Mouse (Mus musculus): Measurements from ENCODE around the gene Nacc2. TPM values are rescaled to one million over a fixed set of nuclear protein-coding genes. Genes with fewer than 3 reads are reported as not detected.

The Nacc2 gene
- polyA plus RNA-seq, 1 experiment from 2014 or later, result 10.4 TPM

DNA sequence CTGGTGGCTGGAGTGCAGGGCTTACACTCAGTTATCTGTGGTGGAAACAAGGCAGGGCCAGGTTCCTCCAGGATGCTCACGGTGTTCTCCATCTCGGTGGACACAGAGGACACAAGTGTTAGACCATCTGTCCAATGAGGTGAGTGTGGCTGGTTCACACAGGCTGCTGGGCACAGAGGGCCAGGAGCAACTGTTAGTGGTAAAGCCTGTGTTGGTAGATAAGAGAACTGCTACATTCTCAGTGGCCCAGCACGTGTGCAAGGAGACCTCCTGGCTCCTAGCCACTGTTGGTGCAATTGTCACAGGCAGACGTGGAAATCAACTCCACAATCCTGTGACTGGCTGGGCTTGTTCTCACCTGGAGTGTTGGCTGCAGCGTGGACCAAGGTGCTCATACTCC is 31.6 kb upstream of the Nacc2 start:
- H3K4me1 ChIP-seq (ENCODE audit: control insufficient read depth, insufficient read depth, low read length), result no peaks in the 10 kb centered on the region
- no peak overlapping the region for H3K27ac ChIP-seq (ENCODE audit: low read length)
- no peaks in the 10 kb centered on the region for H3K36me3 ChIP-seq (ENCODE audit: control insufficient read depth, insufficient read depth, low read length)
- H3K9me3 ChIP-seq (ENCODE audit: control insufficient read depth, low read depth, low read length), result no peaks in the 10 kb centered on the region
- H3K4me2 ChIP-seq (replicated peaks; ENCODE audit: low read depth, low read length), result no peak overlapping the region
- no peak for ATAC-seq (ENCODE audit: insufficient number of reproducible peaks, insufficient read depth, low FRiP score, low read depth)
- H3K27me3 ChIP-seq (ENCODE audit: control insufficient read depth, insufficient read depth, low read length), result no peaks in the 10 kb centered on the region
- H3K9ac ChIP-seq (replicated peaks; ENCODE audit: low read depth, low read length), result no peak overlapping the region
- H3K4me3 ChIP-seq (ENCODE audit: low read depth, low read length), result no peak overlapping the region
- WGBS, result 66% methylated on average over 5 of the region's 5 CpGs

DNA sequence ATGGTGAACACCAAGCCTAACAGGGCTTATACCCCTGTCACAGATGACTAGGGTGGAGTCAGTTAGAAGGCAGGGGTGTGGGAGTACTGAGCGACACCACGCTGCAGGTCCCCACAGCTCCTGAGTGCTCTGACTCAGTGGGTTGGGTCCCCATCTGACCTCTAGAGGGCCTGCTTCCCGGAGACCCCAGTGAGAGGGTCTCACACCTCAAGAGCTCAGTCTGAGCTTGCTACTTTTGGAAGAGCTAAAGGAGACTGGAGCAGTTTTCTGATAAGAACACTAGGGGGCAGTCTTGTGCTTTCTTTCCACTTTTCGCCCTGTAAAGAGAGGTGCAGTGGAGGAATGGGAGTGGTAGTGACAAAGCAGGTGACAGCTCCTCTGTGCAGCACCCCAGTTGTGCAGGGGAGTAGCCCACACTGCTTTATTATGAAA is 30.9 kb upstream of the Nacc2 start:
- no peak overlapping the region for H3K9ac ChIP-seq (replicated peaks; ENCODE audit: low read depth, low read length)
- H3K4me2 ChIP-seq (replicated peaks; ENCODE audit: low read depth, low read length), result no peak overlapping the region
- H3K4me3 ChIP-seq (ENCODE audit: low read depth, low read length), result no peak overlapping the region
- ATAC-seq (ENCODE audit: insufficient number of reproducible peaks, insufficient read depth, low FRiP score, low read depth), result no peak; the same call in 1 of the 2 replicates
- H3K4me1 ChIP-seq (ENCODE audit: control insufficient read depth, insufficient read depth, low read length), result no peaks in the 10 kb centered on the region
- H3K27me3 ChIP-seq (ENCODE audit: control insufficient read depth, insufficient read depth, low read length), result no peaks in the 10 kb centered on the region
- no peaks in the 10 kb centered on the region for H3K9me3 ChIP-seq (ENCODE audit: control insufficient read depth, low read depth, low read length)
- H3K36me3 ChIP-seq (ENCODE audit: control insufficient read depth, insufficient read depth, low read length), result no peaks in the 10 kb centered on the region
- H3K27ac ChIP-seq (ENCODE audit: low read length), result no peak overlapping the region
- WGBS, result 5% methylated on average over 4 of the region's 4 CpGs

DNA sequence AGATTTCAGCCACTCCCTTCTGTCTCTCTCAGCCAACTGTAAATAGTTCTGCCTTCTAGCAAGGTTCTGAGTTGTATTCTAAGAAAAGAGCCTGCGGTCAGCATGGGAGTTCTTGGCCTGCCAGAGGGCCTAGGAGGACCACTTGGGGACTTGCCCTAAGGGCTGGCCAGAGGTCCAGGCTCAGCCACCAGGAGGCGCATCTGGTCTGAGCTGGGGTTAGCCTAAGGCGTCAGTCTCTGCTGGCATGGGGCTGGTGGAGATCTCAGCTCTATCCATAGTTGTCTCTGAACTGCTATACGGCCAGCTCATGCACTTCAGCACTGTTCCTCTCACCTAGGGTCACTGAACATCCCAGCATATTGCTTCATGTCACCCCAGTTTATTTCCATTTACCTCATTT is 30.3 kb upstream of the Nacc2 start:
- no peak for ATAC-seq (ENCODE audit: insufficient number of reproducible peaks, insufficient read depth, low FRiP score, low read depth)
- H3K4me3 ChIP-seq (ENCODE audit: low read depth, low read length), result no peak overlapping the region
- no peak overlapping the region for H3K9ac ChIP-seq (replicated peaks; ENCODE audit: low read depth, low read length)
- no peaks in the 10 kb centered on the region for H3K4me1 ChIP-seq (ENCODE audit: control insufficient read depth, insufficient read depth, low read length)
- no peaks in the 10 kb centered on the region for H3K27me3 ChIP-seq (ENCODE audit: control insufficient read depth, insufficient read depth, low read length)
- no peaks in the 10 kb centered on the region for H3K36me3 ChIP-seq (ENCODE audit: control insufficient read depth, insufficient read depth, low read length)
- H3K9me3 ChIP-seq (ENCODE audit: control insufficient read depth, low read depth, low read length), result no peaks in the 10 kb centered on the region
- no peak overlapping the region for H3K4me2 ChIP-seq (replicated peaks; ENCODE audit: low read depth, low read length)
- WGBS, result 35% methylated on average over 4 of the region's 4 CpGs
- H3K27ac ChIP-seq (ENCODE audit: low read length), result no peak overlapping the region

DNA sequence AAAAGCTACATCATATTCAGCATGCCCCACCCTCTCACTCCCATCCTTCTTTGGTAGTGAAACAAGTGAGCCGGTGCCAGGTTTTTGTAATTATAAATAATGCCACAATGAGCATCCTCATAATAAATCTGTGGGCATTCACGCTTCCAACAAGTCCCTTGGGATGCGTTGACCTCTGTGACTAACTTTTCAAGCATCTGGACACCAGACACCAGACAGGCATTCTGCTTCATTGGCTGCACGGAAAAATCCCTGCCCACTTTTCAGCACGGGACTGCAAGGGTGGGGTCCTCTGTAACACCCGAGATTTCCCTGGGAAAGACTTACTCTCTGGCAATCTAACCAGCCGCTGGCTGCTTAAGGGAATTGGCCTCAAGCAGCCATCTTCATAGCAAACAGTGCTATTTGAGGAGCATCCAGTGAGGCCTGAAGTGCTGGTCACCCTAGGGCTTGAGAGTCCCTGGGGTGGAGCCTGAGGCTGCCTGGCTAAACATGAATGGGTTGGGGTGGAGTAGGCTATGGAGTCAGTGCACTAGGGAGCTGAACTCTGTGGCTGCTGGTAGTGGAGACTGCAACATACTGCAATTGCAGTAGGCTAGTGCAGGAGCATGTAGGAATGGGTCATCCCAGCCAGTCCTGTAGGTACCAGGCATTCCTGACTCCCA is 24.8 kb upstream of the Nacc2 start:
- H3K4me3 ChIP-seq (ENCODE audit: low read depth, low read length), result no peak overlapping the region
- no peaks in the 10 kb centered on the region for H3K36me3 ChIP-seq (ENCODE audit: control insufficient read depth, insufficient read depth, low read length)
- H3K9me3 ChIP-seq (ENCODE audit: control insufficient read depth, low read depth, low read length), result no peaks in the 10 kb centered on the region
- no peak overlapping the region for H3K4me2 ChIP-seq (replicated peaks; ENCODE audit: low read depth, low read length)
- H3K4me1 ChIP-seq (ENCODE audit: control insufficient read depth, insufficient read depth, low read length), result no peaks in the 10 kb centered on the region
- WGBS, result 55% methylated on average over 7 of the region's 7 CpGs
- H3K27ac ChIP-seq (ENCODE audit: low read length), result no peak overlapping the region
- ATAC-seq (ENCODE audit: insufficient number of reproducible peaks, insufficient read depth, low FRiP score, low read depth), result no peak
- H3K9ac ChIP-seq (replicated peaks; ENCODE audit: low read depth, low read length), result no peak overlapping the region
- no peaks in the 10 kb centered on the region for H3K27me3 ChIP-seq (ENCODE audit: control insufficient read depth, insufficient read depth, low read length)

DNA sequence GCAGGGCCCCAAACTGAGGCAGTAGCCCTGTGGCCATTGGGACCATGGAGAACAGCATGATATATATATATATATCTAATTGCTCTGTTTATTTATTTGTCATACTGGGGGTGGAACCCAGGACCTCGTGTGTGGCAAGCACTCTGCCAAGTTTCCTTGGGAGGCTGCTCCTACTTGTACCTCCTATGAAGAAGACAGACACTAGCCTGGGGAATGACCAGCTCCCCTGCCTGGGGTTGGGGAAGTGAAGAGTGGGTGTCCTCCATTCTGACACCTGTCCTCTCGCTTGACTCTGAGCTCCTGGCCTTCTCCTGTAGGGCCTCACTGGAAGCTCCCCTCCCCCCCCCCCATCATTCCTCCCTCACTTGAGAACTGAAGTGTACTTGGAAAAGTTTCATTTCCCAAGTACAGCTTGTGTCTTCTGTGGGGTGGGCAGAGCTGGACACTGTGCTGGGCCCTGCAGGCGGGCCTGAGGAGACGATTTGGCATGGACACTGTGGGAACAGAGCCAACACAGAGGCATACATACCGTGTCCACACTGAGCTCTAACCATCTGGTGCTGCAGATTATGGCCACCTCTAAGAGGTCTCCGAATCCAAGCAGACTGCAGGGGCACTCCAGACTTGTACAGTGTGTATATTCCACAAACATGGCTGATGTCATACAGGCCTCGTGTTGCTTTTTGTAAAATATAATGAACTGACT is 23.5 kb upstream of the Nacc2 start:
- H3K36me3 ChIP-seq (ENCODE audit: control insufficient read depth, insufficient read depth, low read length), result no peaks in the 10 kb centered on the region
- H3K9ac ChIP-seq (replicated peaks; ENCODE audit: low read depth, low read length), result no peak overlapping the region
- no peak for ATAC-seq (ENCODE audit: insufficient number of reproducible peaks, insufficient read depth, low FRiP score, low read depth)
- H3K27me3 ChIP-seq (ENCODE audit: control insufficient read depth, insufficient read depth, low read length), result no peaks in the 10 kb centered on the region
- H3K4me2 ChIP-seq (replicated peaks; ENCODE audit: low read depth, low read length), result no peak overlapping the region
- 55% methylated on average over 7 of the region's 7 CpGs for WGBS
- H3K4me1 ChIP-seq (ENCODE audit: control insufficient read depth, insufficient read depth, low read length), result no peaks in the 10 kb centered on the region
- no peak overlapping the region for H3K4me3 ChIP-seq (ENCODE audit: low read depth, low read length)
- H3K27ac ChIP-seq (ENCODE audit: low read length), result no peak overlapping the region
- H3K9me3 ChIP-seq (ENCODE audit: control insufficient read depth, low read depth, low read length), result no peaks in the 10 kb centered on the region

DNA sequence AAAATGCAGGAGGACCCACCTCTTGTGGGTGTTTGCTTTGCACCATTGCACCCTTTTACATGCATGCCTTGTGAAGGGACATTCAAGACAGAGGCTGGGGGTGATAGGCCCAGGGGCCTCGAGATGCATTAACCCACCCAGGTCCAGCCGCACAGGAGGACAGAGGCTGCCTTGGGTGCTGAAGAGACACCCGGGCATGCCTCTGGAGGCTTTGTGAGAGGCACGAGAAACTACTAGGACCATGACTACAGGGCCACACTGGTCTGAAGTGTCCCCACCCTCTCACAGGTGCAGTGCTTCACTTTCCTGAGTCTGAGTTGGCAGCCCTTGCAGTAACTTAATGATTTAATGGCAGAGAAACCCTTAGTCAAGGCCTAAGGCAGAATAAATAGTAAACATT is 22.1 kb upstream of the Nacc2 start:
- Histone ChIP-seq H3K36me3 (ENCODE audit: control insufficient read depth, insufficient read depth, low read length) (no peaks in the 10 kb centered on the region), H3K4me2 (replicated peaks; ENCODE audit: low read depth, low read length) (no peak overlapping the region), H3K27me3 (ENCODE audit: control insufficient read depth, insufficient read depth, low read length) (no peaks in the 10 kb centered on the region), H3K9ac (replicated peaks; ENCODE audit: low read depth, low read length) (no peak overlapping the region), H3K27ac (ENCODE audit: low read length) (no peak overlapping the region), H3K9me3 (ENCODE audit: control insufficient read depth, low read depth, low read length) (no peaks in the 10 kb centered on the region), H3K4me3 (ENCODE audit: low read depth, low read length) (no peak overlapping the region), H3K4me1 (ENCODE audit: control insufficient read depth, insufficient read depth, low read length) (0 out of 2 replicates have a peak, but pooled peaks cover 3% of the 10 kb centered on the region)
- no peak for ATAC-seq (ENCODE audit: insufficient number of reproducible peaks, insufficient read depth, low FRiP score, low read depth)
- WGBS, result 81% methylated on average over 4 of the region's 4 CpGs

DNA sequence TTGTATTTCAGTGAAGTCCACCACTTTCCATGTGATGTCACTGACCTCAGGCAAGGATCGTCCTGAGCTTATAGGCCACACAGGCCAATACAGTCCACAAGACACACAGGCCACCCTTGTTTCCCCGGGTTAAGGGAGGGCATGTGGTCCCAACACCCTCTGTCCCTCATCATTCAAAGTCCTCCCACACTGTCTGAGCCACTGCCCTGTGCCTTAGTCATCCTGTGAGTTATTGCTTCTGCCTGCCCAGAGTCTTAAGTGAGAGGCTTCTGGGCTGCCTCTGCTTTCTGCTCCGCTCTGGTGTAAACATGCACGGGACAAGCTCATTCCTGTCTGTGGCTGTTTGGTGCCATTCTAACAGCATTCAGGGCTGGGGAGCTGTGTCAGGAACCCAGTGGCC is 21.3 kb upstream of the Nacc2 start:
- H3K36me3 ChIP-seq (ENCODE audit: control insufficient read depth, insufficient read depth, low read length), result no peaks in the 10 kb centered on the region
- no peak for ATAC-seq (ENCODE audit: insufficient number of reproducible peaks, insufficient read depth, low FRiP score, low read depth)

DNA sequence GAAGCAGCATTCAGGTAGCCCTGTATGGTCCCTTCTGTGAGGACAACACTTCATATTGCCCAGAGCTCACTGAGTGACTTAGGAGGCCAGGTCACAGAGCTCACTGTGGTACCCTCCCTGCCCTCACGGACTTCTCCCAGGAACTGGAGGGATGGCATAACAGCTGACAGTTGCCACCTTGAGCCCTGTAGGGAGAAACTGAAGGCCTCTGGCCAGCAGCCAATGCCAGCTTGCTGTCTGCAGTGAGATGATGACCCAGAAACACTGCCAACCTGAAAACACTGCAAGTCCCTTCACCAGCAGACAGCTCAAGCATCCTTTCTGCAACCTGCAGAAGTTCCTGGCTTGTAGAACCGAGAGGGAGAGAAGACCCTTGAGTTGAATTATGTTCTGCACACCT is 20.5 kb upstream of the Nacc2 start:
- WGBS, result 66% methylated on average over 2 of the region's 2 CpGs
- H3K27me3 ChIP-seq (ENCODE audit: control insufficient read depth, insufficient read depth, low read length), result no peaks in the 10 kb centered on the region
- H3K4me2 ChIP-seq (replicated peaks; ENCODE audit: low read depth, low read length), result no peak overlapping the region
- no peak overlapping the region for H3K9ac ChIP-seq (replicated peaks; ENCODE audit: low read depth, low read length)
- H3K9me3 ChIP-seq (ENCODE audit: control insufficient read depth, low read depth, low read length), result no peaks in the 10 kb centered on the region
- H3K4me1 ChIP-seq (ENCODE audit: control insufficient read depth, insufficient read depth, low read length), result peaks cover 3% of the 10 kb centered on the region; the same call in 1 of the 2 replicates
- ATAC-seq (ENCODE audit: insufficient number of reproducible peaks, insufficient read depth, low FRiP score, low read depth), result no peak
- no peak overlapping the region for H3K27ac ChIP-seq (ENCODE audit: low read length)
- H3K36me3 ChIP-seq (ENCODE audit: control insufficient read depth, insufficient read depth, low read length), result no peaks in the 10 kb centered on the region
- H3K4me3 ChIP-seq (ENCODE audit: low read depth, low read length), result no peak overlapping the region

More for the DNA sequence above, 21.3 kb upstream of the Nacc2 start:
- WGBS, result 42% methylated on average over 4 of the region's 4 CpGs
- Histone ChIP-seq H3K4me1 (ENCODE audit: control insufficient read depth, insufficient read depth, low read length) (0 out of 2 replicates have a peak, but pooled peaks cover 3% of the 10 kb centered on the region), H3K27ac (ENCODE audit: low read length) (no peak overlapping the region), H3K4me3 (ENCODE audit: low read depth, low read length) (no peak overlapping the region), H3K4me2 (replicated peaks; ENCODE audit: low read depth, low read length) (no peak overlapping the region), H3K9me3 (ENCODE audit: control insufficient read depth, low read depth, low read length) (no peaks in the 10 kb centered on the region), H3K9ac (replicated peaks; ENCODE audit: low read depth, low read length) (no peak overlapping the region), H3K27me3 (ENCODE audit: control insufficient read depth, insufficient read depth, low read length) (no peaks in the 10 kb centered on the region)
